Mouse (Mus musculus): Measurements from ENCODE around the gene 4932438H23Rik.

The 4932438H23Rik gene

GRCm38 (mm10) chr16:91011847-91012246, 83.1 kb downstream of the 4932438H23Rik start:
- ATAC-seq (ENCODE audit: insufficient number of reproducible peaks, low FRiP score, low TSS enrichment) = no peak

GRCm38 (mm10) chr16:91011021-91011683, 83.8 kb downstream of the 4932438H23Rik start, which contains the start of gene Synj1:
Gene Synj1 (minus strand): TSS chr16:91011308.
- peak; percentile 90 for ATAC-seq (ENCODE audit: insufficient number of reproducible peaks, low FRiP score, low TSS enrichment)

- ATAC-seq (ENCODE audit: insufficient number of reproducible peaks, low FRiP score, low TSS enrichment) = peak; percentile 33; the same call in 1 of the 2 replicates
Measured at GRCm38 (mm10) chr16:91010581-91011020, 84.3 kb downstream of the 4932438H23Rik start.

- ATAC-seq (ENCODE audit: insufficient number of reproducible peaks, low FRiP score, low TSS enrichment) = no peak
Measured at GRCm38 (mm10) chr16:91009942-91010529, 84.9 kb downstream of the 4932438H23Rik start.

GRCm38 (mm10) chr16:91004915-91005538, 89.9 kb downstream of the 4932438H23Rik start:
- ATAC-seq (ENCODE audit: insufficient number of reproducible peaks, low FRiP score, low TSS enrichment) = no peak
